Mouse (Mus musculus): Measurements from ENCODE around the gene Akna. TPM values are rescaled to one million over a fixed set of nuclear protein-coding genes. Genes with fewer than 3 reads are reported as not detected.

The Akna gene
- polyA plus RNA-seq, 1 experiment, result 11.5 TPM

- WGBS, result 69% methylated on average over 1 of the region's 1 CpGs
- TF ChIP-seq POLR2A (IDR thresholded peaks at IDR 0.05; ENCODE audit: low read depth, low read length) (no peak), CTCF (IDR thresholded peaks at IDR 0.05; ENCODE audit: extremely low read depth, insufficient read length, insufficient replicate concordance, low read depth, low read length) (no peak)
These were observed 20.1 kb upstream of the Akna start for GRCm38 (mm10) chr4:63423231-63423630.

DNA sequence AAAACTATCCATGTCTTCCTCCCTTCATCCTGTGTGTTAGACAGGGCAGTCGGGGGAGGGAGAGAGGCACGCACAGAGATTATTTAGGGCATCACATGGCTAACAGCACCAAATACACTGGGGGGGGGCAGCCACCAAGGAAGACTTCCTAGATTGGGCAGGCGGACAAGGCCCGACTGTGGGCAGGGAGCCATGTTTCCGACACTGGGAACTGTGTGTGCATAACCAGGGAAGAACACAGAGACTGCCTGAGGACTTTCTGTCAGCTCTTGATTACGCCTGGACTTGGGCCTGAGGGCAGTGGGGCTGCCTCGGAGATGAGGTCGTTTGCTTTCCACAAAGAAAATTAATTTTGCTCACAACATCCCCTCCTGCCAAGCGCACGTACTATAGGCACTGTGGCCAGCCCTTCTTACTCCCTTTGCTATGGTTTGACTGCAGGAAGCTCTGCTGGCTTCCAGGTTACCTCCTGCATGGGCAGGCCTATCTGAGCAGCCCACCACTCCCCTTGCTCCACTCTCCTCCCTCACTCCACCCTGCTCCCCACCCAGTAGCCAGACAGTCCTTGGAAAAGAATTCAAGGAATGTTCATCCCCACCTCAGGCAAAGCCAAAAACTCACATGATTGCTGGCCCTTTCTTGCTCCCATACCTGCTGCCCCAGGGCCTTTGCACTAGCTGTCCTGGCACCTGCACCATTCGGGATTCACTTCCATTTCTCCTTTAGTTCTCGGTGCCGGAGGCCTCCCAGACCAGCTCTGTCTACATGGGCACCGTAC, 17.2 kb upstream of the Akna start:
- no peaks in the 10 kb centered on the region for H3K4me1 ChIP-seq (ENCODE audit: control insufficient read depth, insufficient read depth, insufficient read length, low read length)
- no peak for TF ChIP-seq POLR2A (IDR thresholded peaks at IDR 0.05; ENCODE audit: low read depth, low read length)
- no peaks in the 10 kb centered on the region for H3K36me3 ChIP-seq (ENCODE audit: control insufficient read depth, insufficient read depth, low read length)
- whole genome bisulfite sequencing, result 71% methylated on average over 14 of the region's 14 CpGs
- no peak overlapping the region for H3K4me3 ChIP-seq (ENCODE audit: low read depth, low read length)
- no peak overlapping the region for H3K27ac ChIP-seq (ENCODE audit: insufficient read depth, low read depth, low read length)
- H3K27me3 ChIP-seq (ENCODE audit: control insufficient read depth, insufficient read depth, low read length), result no peaks in the 10 kb centered on the region

More at GRCm38 (mm10) chr4:63423231-63423630, 20.1 kb upstream of the Akna start:
- Histone ChIP-seq H3K36me3 (ENCODE audit: control insufficient read depth, insufficient read depth, low read length) (no peaks in the 10 kb centered on the region), H3K27ac (ENCODE audit: insufficient read depth, low read depth, low read length) (no peak overlapping the region), H3K4me1 (ENCODE audit: control insufficient read depth, insufficient read depth, insufficient read length, low read length) (no peaks in the 10 kb centered on the region), H3K4me3 (ENCODE audit: low read depth, low read length) (no peak overlapping the region), H3K27me3 (ENCODE audit: control insufficient read depth, insufficient read depth, low read length) (no peaks in the 10 kb centered on the region)

DNA sequence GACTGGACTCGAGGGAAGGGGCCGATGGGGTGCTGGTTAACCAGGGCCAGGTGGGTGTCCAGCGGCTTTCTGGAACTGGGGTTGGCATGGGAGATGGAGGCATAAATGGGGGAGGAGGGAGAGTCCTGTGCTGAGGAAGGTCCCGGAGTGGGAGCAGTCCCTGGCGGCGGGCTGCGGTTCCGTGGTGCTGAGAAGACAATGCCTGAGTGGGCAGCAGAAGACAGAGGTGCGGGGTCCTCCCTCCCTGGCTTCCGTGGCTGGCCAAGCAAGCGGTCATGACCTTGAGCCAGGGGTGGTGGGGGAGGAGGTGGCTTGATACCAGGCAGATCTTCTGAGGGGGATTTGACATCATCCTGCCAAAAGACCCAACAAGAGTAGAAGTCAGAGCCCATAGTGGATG, 15.1 kb upstream of the Akna start:
- H3K4me3 ChIP-seq (ENCODE audit: low read depth, low read length), result no peak overlapping the region
- H3K27ac ChIP-seq (ENCODE audit: insufficient read depth, low read depth, low read length), result no peak overlapping the region
- H3K27me3 ChIP-seq (ENCODE audit: control insufficient read depth, insufficient read depth, low read length), result no peaks in the 10 kb centered on the region
- no peaks in the 10 kb centered on the region for H3K36me3 ChIP-seq (ENCODE audit: control insufficient read depth, insufficient read depth, low read length)
- TF ChIP-seq CTCF (IDR thresholded peaks at IDR 0.05; ENCODE audit: extremely low read depth, insufficient read length, insufficient replicate concordance, low read depth, low read length), result no peak
- no peaks in the 10 kb centered on the region for H3K4me1 ChIP-seq (ENCODE audit: control insufficient read depth, insufficient read depth, insufficient read length, low read length)
- 89% methylated on average over 11 of the region's 11 CpGs for WGBS

GRCm38 (mm10) chr4:63417318-63417957, 14.3 kb upstream of the Akna start:
- Histone ChIP-seq H3K4me1 (ENCODE audit: control insufficient read depth, insufficient read depth, insufficient read length, low read length) (no peaks in the 10 kb centered on the region), H3K27ac (ENCODE audit: insufficient read depth, low read depth, low read length) (no peak overlapping the region), H3K4me3 (ENCODE audit: low read depth, low read length) (no peak overlapping the region), H3K27me3 (ENCODE audit: control insufficient read depth, insufficient read depth, low read length) (no peaks in the 10 kb centered on the region), H3K36me3 (ENCODE audit: control insufficient read depth, insufficient read depth, low read length) (no peaks in the 10 kb centered on the region)
- 33% methylated on average over 9 of the region's 9 CpGs for WGBS
- TF ChIP-seq CTCF (IDR thresholded peaks at IDR 0.05; ENCODE audit: extremely low read depth, insufficient read length, insufficient replicate concordance, low read depth, low read length) (peak; percentile 77; the same call in 1 of the 2 replicates), POLR2A (IDR thresholded peaks at IDR 0.05; ENCODE audit: low read depth, low read length) (no peak)

- 84% methylated on average over 5 of the region's 5 CpGs for WGBS
- no peaks in the 10 kb centered on the region for H3K27me3 ChIP-seq (ENCODE audit: control insufficient read depth, insufficient read depth, low read length)
- H3K27ac ChIP-seq (ENCODE audit: insufficient read depth, low read depth, low read length), result no peak overlapping the region
- no peaks in the 10 kb centered on the region; the same call in 1 of the 2 replicates for H3K4me1 ChIP-seq (ENCODE audit: control insufficient read depth, insufficient read depth, insufficient read length, low read length)
- TF ChIP-seq CTCF (IDR thresholded peaks at IDR 0.05; ENCODE audit: extremely low read depth, insufficient read length, insufficient replicate concordance, low read depth, low read length) (no peak), POLR2A (IDR thresholded peaks at IDR 0.05; ENCODE audit: low read depth, low read length) (no peak)
- H3K4me3 ChIP-seq (ENCODE audit: low read depth, low read length), result no peak overlapping the region
- no peaks in the 10 kb centered on the region for H3K36me3 ChIP-seq (ENCODE audit: control insufficient read depth, insufficient read depth, low read length)
These were observed 11.8 kb upstream of the Akna start for GRCm38 (mm10) chr4:63414951-63415350.

- no peak overlapping the region for H3K4me3 ChIP-seq (ENCODE audit: low read depth, low read length)
- no peaks in the 10 kb centered on the region for H3K36me3 ChIP-seq (ENCODE audit: control insufficient read depth, insufficient read depth, low read length)
- H3K4me1 ChIP-seq (ENCODE audit: control insufficient read depth, insufficient read depth, insufficient read length, low read length), result peaks cover 6% of the 10 kb centered on the region; the same call in 1 of the 2 replicates
- no peak for TF ChIP-seq CTCF (IDR thresholded peaks at IDR 0.05; ENCODE audit: extremely low read depth, insufficient read length, insufficient replicate concordance, low read depth, low read length)
- no peak for TF ChIP-seq POLR2A (IDR thresholded peaks at IDR 0.05; ENCODE audit: low read depth, low read length)
- no peak overlapping the region for H3K27ac ChIP-seq (ENCODE audit: insufficient read depth, low read depth, low read length)
- WGBS, result 61% methylated on average over 5 of the region's 5 CpGs
- H3K27me3 ChIP-seq (ENCODE audit: control insufficient read depth, insufficient read depth, low read length), result no peaks in the 10 kb centered on the region
These were observed 8.1 kb upstream of the Akna start for GRCm38 (mm10) chr4:63411222-63411621.

DNA sequence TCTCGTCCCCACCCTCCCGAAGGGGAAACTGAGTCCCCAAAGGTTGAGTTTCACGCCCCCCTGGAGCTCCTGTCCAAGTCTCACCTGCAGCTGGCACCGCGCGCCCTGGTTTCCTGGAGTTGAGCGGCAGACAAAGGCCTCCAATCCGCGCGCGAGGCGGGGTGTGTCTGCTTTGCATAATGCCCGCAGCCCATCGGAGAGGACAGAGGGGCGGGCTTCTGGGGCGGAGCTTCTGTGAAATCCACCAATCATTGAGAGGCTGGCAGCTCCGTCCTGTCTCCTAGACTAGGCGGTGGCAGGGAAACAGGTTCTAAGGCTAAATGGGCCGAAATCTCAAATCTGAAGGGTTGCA, 7.4 kb upstream of the Akna start:
- TF ChIP-seq CTCF (IDR thresholded peaks at IDR 0.05; ENCODE audit: extremely low read depth, insufficient read length, insufficient replicate concordance, low read depth, low read length), result no peak
- no peak for TF ChIP-seq POLR2A (IDR thresholded peaks at IDR 0.05; ENCODE audit: low read depth, low read length)
- 0% methylated on average over 19 of the region's 19 CpGs for WGBS
- H3K27me3 ChIP-seq (ENCODE audit: control insufficient read depth, insufficient read depth, low read length), result no peaks in the 10 kb centered on the region
- H3K4me3 ChIP-seq (ENCODE audit: low read depth, low read length), result peak overlapping the region; percentile 82
- H3K4me1 ChIP-seq (ENCODE audit: control insufficient read depth, insufficient read depth, insufficient read length, low read length), result peaks cover 6% of the 10 kb centered on the region; the same call in 1 of the 2 replicates
- H3K36me3 ChIP-seq (ENCODE audit: control insufficient read depth, insufficient read depth, low read length), result no peaks in the 10 kb centered on the region
- no peak overlapping the region for H3K27ac ChIP-seq (ENCODE audit: insufficient read depth, low read depth, low read length)
